Mouse (Mus musculus) CH12.LX (cell line): ENCODE data around the gene Lekr1. TPM values are rescaled to one million over a fixed set of nuclear protein-coding genes. Genes with fewer than 3 reads are reported as not detected.

ENCODE experiments used
- DNase-seq: peaks from one replicate; pipeline ENCODE4 v3.0.0-alpha.2; 2013; ENCODE audit errors: extremely low read depth
- H3K27ac ChIP-seq: 2 replicates; pipeline ENCODE4 v1.5.1; 2012; ENCODE audit warnings: low read depth, mild to moderate bottlenecking, control low read depth, moderate library complexity; ENCODE audit not compliant: insufficient read depth
- H3K27me3 ChIP-seq: replicated peaks from 2 replicates; pipeline ENCODE3; 2012; ENCODE audit warnings: inconsistent platforms
- H3K36me3 ChIP-seq, 2 experiments: replicated peaks in 1 of 2; 2 replicates each; pipeline versions ENCODE3 to v1.6.1; 2012; ENCODE audit warnings: inconsistent platforms in 1 of 2, low read length in 1 of 2, mild to moderate bottlenecking in 1 of 2, mixed read lengths in 1 of 2, moderate library complexity in 1 of 2; ENCODE audit not compliant: control insufficient read depth in 1 of 2, insufficient read depth in 1 of 2
- H3K4me1 ChIP-seq, 2 experiments: 2 replicates each; pipeline ENCODE4 v1.6.1; 2012; ENCODE audit warnings: inconsistent platforms in 1 of 2, moderate library complexity in 1 of 2; ENCODE audit not compliant: insufficient read depth in 2 of 2, control insufficient read depth in 1 of 2
- H3K4me2 ChIP-seq: 2 replicates; pipeline ENCODE4 v1.6.1; 2012; ENCODE audit warnings: low read depth, mild to moderate bottlenecking, control low read depth; ENCODE audit not compliant: poor library complexity, insufficient read depth, severe bottlenecking
- H3K4me3 ChIP-seq, 3 experiments: fragments of 150-350 bp in 1 of 3; sonication (generic) in 1 of 3; replicated peaks in 1 of 3; 2 replicates each; pipeline versions ENCODE3 to v1.5.1; 2011 to 2012; ENCODE audit warnings: low read depth in 2 of 3, low read length in 2 of 3, mild to moderate bottlenecking in 2 of 3, moderate library complexity in 2 of 3, control low read depth in 1 of 3, improper control_type of control experiment in 1 of 3, inconsistent platforms in 1 of 3, mixed read lengths in 1 of 3; ENCODE audit not compliant: poor library complexity in 1 of 3
- H3K79me2 ChIP-seq: replicated peaks from 2 replicates; pipeline ENCODE4 v1.6.1; 2012; ENCODE audit warnings: mild to moderate bottlenecking, moderate library complexity; ENCODE audit not compliant: control insufficient read depth, poor library complexity, insufficient read depth, severe bottlenecking; ENCODE audit errors: extremely low read depth
- H3K9ac ChIP-seq: 2 replicates; pipeline ENCODE4 v1.6.1; 2012; ENCODE audit warnings: low read depth, mild to moderate bottlenecking, control low read depth, moderate library complexity; ENCODE audit not compliant: insufficient read depth
- H3K9me3 ChIP-seq: replicated peaks from 2 replicates; pipeline ENCODE3; 2012; ENCODE audit warnings: low read length, inconsistent platforms, mixed read lengths
- CHD1 ChIP-seq: IDR thresholded peaks from 2 replicates; pipeline ENCODE4 v1.6.1; 2012; ENCODE audit warnings: low read depth, low read length, improper control_type of control experiment, inconsistent platforms
- CTCF ChIP-seq, 2 experiments: IDR thresholded peaks in 1 of 2; conservative IDR thresholded peaks in 1 of 2; 2 replicates each; pipeline ENCODE4 v1.5.1; 2011 to 2012; ENCODE audit warnings: low read depth in 2 of 2, low read length in 2 of 2, improper control_type of control experiment in 1 of 2, inconsistent platforms in 1 of 2, mild to moderate bottlenecking in 1 of 2, moderate library complexity in 1 of 2
- IRF4 ChIP-seq: IDR thresholded peaks from 2 replicates; pipeline ENCODE4 v1.6.1; 2014; ENCODE audit warnings: low read depth, mild to moderate bottlenecking, inconsistent platforms, low read length, improper control_type of control experiment
- JUND ChIP-seq: conservative IDR thresholded peaks from 2 replicates; pipeline ENCODE4 v1.6.1; 2011; ENCODE audit warnings: low read depth, low read length, improper control_type of control experiment
- KAT2A ChIP-seq: IDR thresholded peaks from 2 replicates; pipeline ENCODE4 v1.6.1; 2012; ENCODE audit warnings: low read length, improper control_type of control experiment, inconsistent platforms; ENCODE audit not compliant: insufficient replicate concordance
- MEF2A ChIP-seq: IDR thresholded peaks from 2 replicates; pipeline ENCODE4 v1.6.1; 2014; ENCODE audit warnings: low read depth, mild to moderate bottlenecking, inconsistent platforms, low read length, improper control_type of control experiment, borderline replicate concordance
- MYC ChIP-seq: IDR thresholded peaks from 2 replicates; pipeline ENCODE4 v1.6.1; 2011; ENCODE audit warnings: low read depth, mild to moderate bottlenecking, improper control_type of control experiment, low read length
- NELFE ChIP-seq: IDR thresholded peaks from 2 replicates; pipeline ENCODE4 v1.6.1; 2011; ENCODE audit warnings: low read depth, low read length, improper control_type of control experiment
- POLR2A ChIP-seq: IDR thresholded peaks from 2 replicates; pipeline ENCODE4 v1.6.1; 2011; ENCODE audit warnings: low read depth, mild to moderate bottlenecking, improper control_type of control experiment, low read length
- TBP ChIP-seq: conservative IDR thresholded peaks from 2 replicates; pipeline ENCODE4 v1.6.1; 2011; ENCODE audit warnings: low read depth, low read length, improper control_type of control experiment
- TCF12 ChIP-seq: IDR thresholded peaks from 2 replicates; pipeline ENCODE4 v1.6.1; 2014; ENCODE audit warnings: low read depth, mild to moderate bottlenecking, inconsistent platforms, low read length, improper control_type of control experiment
- USF2 ChIP-seq: conservative IDR thresholded peaks from 2 replicates; pipeline ENCODE4 v1.6.1; 2011; ENCODE audit warnings: low read depth, low read length, improper control_type of control experiment
- dilution Hi-C: fragments of 300-500 bp; cut with MboI; formaldehyde crosslinking; loops from 2 replicates; pipeline ENCODE4 v1.14.3; 2020; ENCODE audit warnings: low sequenced_read_pairs; ENCODE audit not compliant: extremely low pct_unique_long_range_greater_than_20kb, extremely low pct_ligation_motif_present
- in situ Hi-C: fragments of 300-500 bp; cut with MboI; formaldehyde crosslinking; loops from 3 replicates; pipeline ENCODE4 v1.14.3; 2019; ENCODE audit warnings: low sequenced_read_pairs, low pct_ligation_motif_present, low pct_unique_long_range_greater_than_20kb, mixed read lengths
- polyA plus RNA-seq: library from polyadenylated mRNA; unstranded; fragments of >175 nt; gene quantifications from 2 replicates; pipeline ENCODE4 v1.2.1, GENCODE M21; 2012; ENCODE audit warnings: low read depth; ENCODE audit not compliant: insufficient read length
- total RNA-seq, 2 experiments: library from RNA; depleted of rRNA; stranded (reverse); fragments of 300-350 nt in 1 of 2; fragments of >200 nt in 1 of 2; gene quantifications; 2 replicates each; pipeline ENCODE4 v1.2.3; 2012 to 2014

Gene Lekr1
- total and polyA plus RNA-seq, 3 experiments, result 0.17 to 1.4 (median 0.47) TPM

- H3K27me3 ChIP-seq, result no peaks in the 10 kb centered on the region
- TF ChIP-seq JUND, result no peak
- in situ Hi-C loops (no loop called here), dilution Hi-C loops (no loop called here)
- H3K9me3 ChIP-seq, result peaks cover 3% of the 10 kb centered on the region
- no peak overlapping the region for H3K27ac ChIP-seq
- H3K36me3 ChIP-seq, result no peaks in the 10 kb centered on the region
- H3K4me2 ChIP-seq, result no peak overlapping the region
- H3K4me1 ChIP-seq, result 0 out of 4 replicates have a peak, but pooled peaks cover 0 to 2% of the 10 kb centered on the region in 2 experiments
- H3K4me3 ChIP-seq, result no peak overlapping the region
- no peak overlapping the region for H3K9ac ChIP-seq
- H3K79me2 ChIP-seq, result no peaks in the 10 kb centered on the region
- no peak for DNase-seq
Observed at GRCm38 (mm10) chr3:65827400-65827799, 161.4 kb downstream of the Lekr1 start.

- Histone ChIP-seq H3K4me2 (no peak overlapping the region), H3K27me3 (no peaks in the 10 kb centered on the region), H3K4me3 (no peak overlapping the region), H3K36me3 (no peaks in the 10 kb centered on the region), H3K4me1 (0 out of 4 replicates have a peak, but pooled peaks cover 0 to 2% of the 10 kb centered on the region in 2 experiments), H3K27ac (no peak overlapping the region), H3K9ac (no peak overlapping the region), H3K9me3 (peaks cover 3% of the 10 kb centered on the region), H3K79me2 (no peaks in the 10 kb centered on the region)
- in situ Hi-C loops, result no loop called here
- DNase-seq, result no peak
- dilution Hi-C loops, result no loop called here
- TF ChIP-seq MEF2A, result no peak
Observed at GRCm38 (mm10) chr3:65828020-65828419, 162.0 kb downstream of the Lekr1 start.

DNA sequence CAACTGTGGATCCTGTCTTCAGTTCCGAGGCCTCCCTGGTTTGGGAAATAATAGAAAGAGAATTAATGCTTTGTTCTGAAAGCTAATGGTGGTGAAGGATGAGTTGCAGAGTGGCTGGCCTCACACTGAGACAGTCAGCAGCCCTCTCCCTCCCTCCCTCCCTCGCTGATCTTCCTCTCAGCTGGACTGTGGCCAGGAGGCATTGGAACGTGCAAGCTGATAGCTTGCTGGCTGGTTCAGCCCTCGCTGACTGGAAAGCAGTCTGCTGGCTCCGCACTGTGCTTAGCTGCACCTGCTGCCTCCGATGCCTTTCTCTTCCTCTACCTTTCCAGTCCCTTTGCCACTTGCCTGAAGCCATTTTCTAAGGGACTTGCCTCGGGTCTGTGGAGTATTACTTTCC, 163.2 kb downstream of the Lekr1 start:
- Histone ChIP-seq H3K27me3 (no peaks in the 10 kb centered on the region), H3K9ac (no peak overlapping the region)
- no peak for TF ChIP-seq CHD1
- TF ChIP-seq USF2, result no peak
- no peak for TF ChIP-seq NELFE
- no peak for TF ChIP-seq TCF12
- TF ChIP-seq TBP, result no peak
- TF ChIP-seq CTCF (conservative IDR thresholded peaks at IDR 0.05 in 1 of 2, IDR thresholded peaks at IDR 0.05 in 1 of 2; ENCODE audit: low read depth in 2 of 2, low read length in 2 of 2), result no peak
- TF ChIP-seq POLR2A, result no peak
- TF ChIP-seq IRF4, result no peak
- TF ChIP-seq JUND, result no peak
- no peak for TF ChIP-seq MYC
- TF ChIP-seq KAT2A, result no peak
- TF ChIP-seq, all 38 proteins: peak for 0
- no peak overlapping the region for H3K27ac ChIP-seq
- in situ Hi-C loops, result no loop called here
- H3K4me2 ChIP-seq, result no peak overlapping the region
- no peaks in the 10 kb centered on the region for H3K36me3 ChIP-seq
- no peak overlapping the region for H3K4me3 ChIP-seq
- dilution Hi-C loops, result no loop called here
- H3K9me3 ChIP-seq, result no peaks in the 10 kb centered on the region
- 0 out of 4 replicates have a peak, but pooled peaks cover 0 to 2% of the 10 kb centered on the region in 2 experiments for H3K4me1 ChIP-seq
- DNase-seq, result no peak
- no peaks in the 10 kb centered on the region for H3K79me2 ChIP-seq
